33 mouse cellular contexts compared by ENCODE assay signal in the genomic region with DNA sequence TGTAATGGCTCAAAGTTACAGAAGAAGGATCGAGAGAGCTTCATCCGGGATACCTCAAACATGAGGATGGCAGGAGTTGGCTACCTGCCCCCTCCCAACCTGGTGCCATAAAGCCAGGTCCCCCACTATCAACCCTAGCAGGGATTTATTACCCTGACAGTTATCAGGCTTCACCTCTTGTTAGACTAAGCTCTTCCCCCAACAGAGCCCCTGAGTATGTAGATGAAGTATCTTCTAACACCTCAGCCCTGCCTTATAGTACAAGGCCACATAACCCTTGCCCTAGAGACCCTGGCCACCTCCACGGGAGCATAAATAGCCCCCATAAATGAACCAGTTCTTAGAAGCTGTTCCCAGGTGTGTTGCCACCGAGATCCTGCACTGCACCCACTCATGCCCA.
"Had no signal": no experiment of that assay in that cellular context is flagged by ENCODE, and none has a peak within 500 bp of the region (broad histone marks: within the 10 kb centered on the region; RNA-seq: fewer than 3 reads in every experiment).

No protein-coding gene starts in this region.

- DNase-seq: heart, adult 2 months; heart, postnatal 10 days; heart, postnatal 14 days; heart, postnatal 36 days; heart, postnatal 4 days; kidney, adult 11 months; kidney, adult 18-20 months; kidney, adult 2 months; kidney, adult 8-10 months; kidney, adult 9 months; kidney, postnatal 10 days; kidney, postnatal 14 days; kidney, postnatal 25 days; kidney, postnatal 36 days; kidney, postnatal 4 days; layer of hippocampus, adult 9-11 months had no signal

- H3K4me3 ChIP-seq: heart, adult 2 months; heart, embryonic 10.5 days; heart, embryonic 12.5 days; heart, embryonic 13.5 days; heart, embryonic 15.5 days; hindbrain, embryonic 10.5 days; hindbrain, embryonic 12.5 days; hindbrain, embryonic 13.5 days; hindbrain, embryonic 15.5 days; kidney, embryonic 15.5 days; layer of hippocampus, adult 2 months; left cerebral cortex, adult 2 months had no signal

- H3K36me3 ChIP-seq: heart, embryonic 10.5 days; heart, embryonic 12.5 days; heart, embryonic 13.5 days; heart, embryonic 15.5 days; hindbrain, embryonic 10.5 days; hindbrain, embryonic 12.5 days; hindbrain, embryonic 13.5 days; hindbrain, embryonic 15.5 days; kidney, embryonic 15.5 days had no signal

- ATAC-seq: hindbrain, embryonic 16.5 days; hindbrain, postnatal 0 days; inflammation-experienced regulatory T-cells, adult 6 months had no signal

- H3K9ac ChIP-seq: heart, embryonic 12.5 days; heart, embryonic 13.5 days; heart, embryonic 15.5 days; hindbrain, embryonic 12.5 days; hindbrain, embryonic 13.5 days; hindbrain, embryonic 14.5 days; hindbrain, embryonic 15.5 days; kidney, embryonic 15.5 days had no signal

- H3K27me3 ChIP-seq: heart, embryonic 12.5 days; heart, embryonic 13.5 days; heart, embryonic 15.5 days; hindbrain, embryonic 12.5 days; hindbrain, embryonic 13.5 days; hindbrain, embryonic 15.5 days; kidney, embryonic 15.5 days had no signal

- H3K4me2 ChIP-seq: heart, embryonic 11.5 days; heart, embryonic 12.5 days; heart, embryonic 13.5 days; heart, embryonic 15.5 days; hindbrain, embryonic 12.5 days; hindbrain, embryonic 13.5 days; hindbrain, embryonic 14.5 days; hindbrain, embryonic 15.5 days; kidney, embryonic 15.5 days had no signal

- H3K9me3 ChIP-seq: heart, embryonic 10.5 days; heart, embryonic 13.5 days; heart, embryonic 15.5 days; hindbrain, embryonic 10.5 days; hindbrain, embryonic 12.5 days; hindbrain, embryonic 13.5 days; hindbrain, embryonic 15.5 days; kidney, embryonic 15.5 days had no signal

- H3K27ac ChIP-seq: heart, adult 2 months; heart, embryonic 10.5 days; heart, embryonic 13.5 days; heart, embryonic 15.5 days; hindbrain, embryonic 10.5 days; hindbrain, embryonic 12.5 days; hindbrain, embryonic 13.5 days; hindbrain, embryonic 14.5 days; hindbrain, embryonic 15.5 days; hindbrain, postnatal 0 days; kidney, embryonic 15.5 days; kidney, postnatal 0 days; layer of hippocampus, adult 2 months; left cerebral cortex, adult 2 months had no signal

- H3K4me1 ChIP-seq: heart, embryonic 10.5 days; heart, embryonic 12.5 days; heart, embryonic 15.5 days had no signal
